Mouse (Mus musculus) embryonic facial prominence, embryonic 15.5 days (tissue): ENCODE data around the gene Krtap5-2. TPM values are rescaled to one million over a fixed set of nuclear protein-coding genes. Genes with fewer than 3 reads are reported as not detected.
"Not testable (repeated sequence)": the region's sequence is repeated elsewhere in the genome, so short reads cannot be mapped to it uniquely, and the experiment has no call there.

ENCODE experiments used
- ATAC-seq: fragments of 200-750 bp; cut with Nextera tagmentation; 2 replicates; pipeline ENCODE4 v1.8.0; 2017; ENCODE audit warnings: low read depth, moderate TSS enrichment; ENCODE audit not compliant: insufficient number of reproducible peaks, low FRiP score, low TSS enrichment
- H3K27ac ChIP-seq: fragments of 300-500 bp; sonication (generic); replicated peaks from 2 replicates; pipeline ENCODE4 v1.5.1; 2015; ENCODE audit warnings: mild to moderate bottlenecking, inconsistent platforms
- H3K27me3 ChIP-seq: fragments of 300-500 bp; sonication (generic); 2 replicates; pipeline ENCODE4 v1.6.1; 2015; ENCODE audit warnings: inconsistent platforms
- H3K36me3 ChIP-seq: fragments of 300-500 bp; sonication (generic); 2 replicates; pipeline ENCODE4 v1.6.1; 2015; ENCODE audit warnings: mild to moderate bottlenecking, inconsistent platforms
- H3K4me1 ChIP-seq: fragments of 300-500 bp; sonication (generic); 2 replicates; pipeline ENCODE4 v1.6.1; 2015; ENCODE audit warnings: inconsistent platforms
- H3K4me2 ChIP-seq: fragments of 300-500 bp; sonication (generic); replicated peaks from 2 replicates; pipeline ENCODE4 v1.6.1; 2015; ENCODE audit warnings: mild to moderate bottlenecking, inconsistent platforms
- H3K4me3 ChIP-seq: fragments of 300-500 bp; sonication (generic); replicated peaks from 2 replicates; pipeline ENCODE4 v1.5.1; 2015; ENCODE audit warnings: mild to moderate bottlenecking, inconsistent platforms
- H3K9ac ChIP-seq: fragments of 300-500 bp; sonication (generic); 2 replicates; pipeline ENCODE4 v1.6.1; 2015; ENCODE audit warnings: inconsistent platforms
- H3K9me3 ChIP-seq: fragments of 300-500 bp; sonication (generic); replicated peaks from 2 replicates; pipeline ENCODE4 v1.6.1; 2016; ENCODE audit warnings: inconsistent platforms
- WGBS: fragments of 180-500 bp; shearing (Covaris S2); methylation state at CpG from one replicate; pipeline ENCODE4 v1.1.7; 2015; 5-methylcytosine and 5-hydroxymethylcytosine counted together
- polyA plus RNA-seq: library from polyadenylated mRNA; unstranded; fragments of >200 nt; fragmentation: Nextera tagmentation; extraction: Ambion mirVana; gene quantifications from 2 replicates; pipeline ENCODE4 v1.2.1, GENCODE M21; 2015

Krtap5-2 gene
- polyA plus RNA-seq, 1 experiment from 2014 or later = 0.75 TPM

DNA sequence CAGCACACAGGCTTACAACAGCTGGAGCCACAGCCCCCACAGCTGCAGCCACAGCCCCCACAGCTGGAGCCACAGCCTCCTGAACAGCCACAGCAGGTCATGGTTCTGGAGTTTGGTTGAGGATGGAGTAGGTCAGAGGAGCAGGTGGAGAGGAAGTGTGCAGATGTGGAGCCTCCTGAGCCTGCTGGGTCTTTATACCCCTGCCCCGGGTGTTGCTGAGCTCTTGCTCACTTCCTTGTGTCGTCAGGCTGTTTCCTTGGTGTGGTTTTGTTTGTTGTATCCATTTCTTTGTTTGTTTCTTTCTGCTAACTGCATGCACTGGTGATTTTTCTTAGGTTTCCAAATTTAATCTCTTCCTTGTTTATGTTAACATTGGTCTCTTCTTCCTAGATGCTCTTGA, 39.9 kb downstream of the Krtap5-2 start, which contains the start of gene Gm39115:
Gene Gm39115 (minus strand): TSS at position 101 of the 400 bp plus-strand sequence.
- H3K9ac ChIP-seq, ATAC-seq, H3K4me2 ChIP-seq, H3K4me3 ChIP-seq, H3K27ac ChIP-seq, H3K36me3 ChIP-seq, H3K4me1 ChIP-seq, H3K27me3 ChIP-seq, H3K9me3 ChIP-seq: not testable (repeated sequence)
- WGBS = 46% methylated on average over 2 of the region's 2 CpGs

DNA sequence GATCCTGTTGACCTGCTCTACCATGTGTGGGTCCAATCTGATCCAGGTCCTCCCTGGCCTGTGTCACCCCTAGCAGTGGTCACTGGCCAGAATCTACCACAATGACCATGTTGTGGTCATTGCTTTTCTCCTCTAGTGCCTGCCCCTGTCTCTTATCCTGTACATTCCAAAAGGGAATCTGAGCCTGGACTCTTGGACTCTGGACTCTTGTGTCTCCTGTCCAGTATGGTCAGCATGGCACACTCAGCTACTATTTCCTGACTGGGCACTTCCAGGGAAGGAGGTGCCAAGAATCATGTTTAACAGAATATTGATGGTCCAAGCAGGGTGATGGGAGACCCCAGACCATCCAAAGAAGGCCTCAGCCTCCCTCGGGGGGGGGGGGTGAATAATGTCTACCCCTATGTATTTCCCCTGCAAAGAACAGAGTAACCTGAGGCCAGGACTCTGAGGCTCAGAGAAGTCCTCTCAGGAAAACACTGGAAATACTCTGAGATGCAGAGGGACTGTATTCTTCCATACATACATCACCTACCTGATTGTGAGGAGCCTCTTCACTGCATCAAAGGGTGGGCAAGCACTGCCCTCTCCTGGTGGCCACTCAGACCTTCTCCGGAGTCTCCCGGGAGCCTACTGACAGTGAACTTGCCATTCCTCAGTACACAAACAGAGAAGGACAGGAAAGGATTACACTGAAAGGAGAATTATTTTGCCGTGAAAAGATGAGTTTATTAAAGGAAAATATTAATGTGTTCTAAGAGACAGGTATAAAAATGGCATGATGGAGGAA, 41.4 kb downstream of the Krtap5-2 start:
- Histone ChIP-seq H3K4me3 (no peak overlapping the region), H3K9ac (no peak overlapping the region), H3K36me3 (no peaks in the 10 kb centered on the region), H3K4me1 (no peaks in the 10 kb centered on the region), H3K4me2 (no peak overlapping the region), H3K27ac (no peak overlapping the region), H3K27me3 (no peaks in the 10 kb centered on the region), H3K9me3 (no peaks in the 10 kb centered on the region)
- 57% methylated on average over 4 of the region's 4 CpGs for WGBS
- ATAC-seq = no peak

DNA sequence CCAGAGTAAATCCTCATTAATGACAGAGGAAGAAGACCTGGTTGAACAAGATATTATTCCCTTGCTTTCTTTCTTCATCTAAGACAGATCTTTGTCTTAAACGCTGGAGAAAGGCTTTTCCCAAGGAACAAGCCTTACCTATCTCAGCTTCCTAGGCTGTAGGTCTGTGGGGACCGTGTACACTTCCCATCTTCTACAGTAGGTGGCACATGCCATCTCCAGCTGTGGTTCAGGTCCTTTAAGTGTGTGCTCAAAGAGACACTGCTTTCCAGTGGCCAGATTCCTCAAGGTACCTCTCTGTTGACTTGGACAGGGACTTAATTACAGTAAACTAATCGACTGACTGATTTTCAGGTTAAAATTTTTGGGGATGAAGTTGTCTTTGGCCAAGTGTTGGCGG, 47.0 kb downstream of the Krtap5-2 start:
- Histone ChIP-seq H3K4me1 (no peaks in the 10 kb centered on the region), H3K4me2 (no peak overlapping the region), H3K4me3 (no peak overlapping the region), H3K27ac (no peak overlapping the region), H3K36me3 (no peaks in the 10 kb centered on the region), H3K9ac (no peak overlapping the region), H3K27me3 (peaks cover 4% of the 10 kb centered on the region; the same call in 1 of the 2 replicates), H3K9me3 (no peaks in the 10 kb centered on the region)
- no peak for ATAC-seq
- WGBS = 54% methylated on average over 4 of the region's 4 CpGs

Other genes with a start within 250 kb of the Krtap5-2 start
- gene Brsk2, start 226.3 kb downstream of the Krtap5-2 start, polyA plus RNA-seq = 1.2 and 1.7 TPM in 2 replicates
- 79.5 and 82.6 TPM in 2 replicates for gene Mob2, start 114.9 kb downstream of the Krtap5-2 start, polyA plus RNA-seq
- gene Dusp8, start 80.2 kb downstream of the Krtap5-2 start, polyA plus RNA-seq = 6.5 and 7.7 TPM in 2 replicates
- gene Gm45618, start 55.3 kb downstream of the Krtap5-2 start, polyA plus RNA-seq = 0.79 and 1.7 TPM in 2 replicates
- not detected in 2 replicates for gene Gm39115, start 40.0 kb downstream of the Krtap5-2 start, polyA plus RNA-seq
- 1.0 and 1.1 TPM in 2 replicates for gene Gm45337, start 31.4 kb downstream of the Krtap5-2 start, polyA plus RNA-seq
- gene Gm29735, start 18.9 kb downstream of the Krtap5-2 start, polyA plus RNA-seq = 0.77 and 0.79 TPM in 2 replicates
- 1.4 and 1.7 TPM in 2 replicates for gene Gm4553, start 10.3 kb downstream of the Krtap5-2 start, polyA plus RNA-seq
- 0.47 and 0.57 TPM in 2 replicates for gene Gm10153, start 14.4 kb upstream of the Krtap5-2 start, polyA plus RNA-seq
- 0.16 and 0.30 TPM in 2 replicates for gene Krtap5-3, start 25.4 kb upstream of the Krtap5-2 start, polyA plus RNA-seq
- 1.7 and 1.8 TPM in 2 replicates for gene Gm7579, start 35.9 kb upstream of the Krtap5-2 start, polyA plus RNA-seq
- 0.73 and 0.75 TPM in 2 replicates for gene Krtap5-5, start 54.0 kb upstream of the Krtap5-2 start, polyA plus RNA-seq
- gene Gm40460, start 65.1 kb upstream of the Krtap5-2 start, polyA plus RNA-seq = 0.40 and 1.0 TPM in 2 replicates
- gene Gm2431, start 82.3 kb upstream of the Krtap5-2 start, polyA plus RNA-seq = not detected in 2 replicates
- 0.31 TPM in 1 of 2 replicates, not detected in the other for gene Gm4559, start 98.4 kb upstream of the Krtap5-2 start, polyA plus RNA-seq
- 0.56 TPM in 1 of 2 replicates, not detected in the other for gene Krtap5-1, start 121.1 kb upstream of the Krtap5-2 start, polyA plus RNA-seq
- 0.21 and 0.37 TPM in 2 replicates for gene Krtap5-4, start 127.5 kb upstream of the Krtap5-2 start, polyA plus RNA-seq
- 7.5 and 7.8 TPM in 2 replicates for gene Ifitm10, start 197.7 kb upstream of the Krtap5-2 start, polyA plus RNA-seq
- not detected in 2 replicates for gene Gm49369, start 206.7 kb upstream of the Krtap5-2 start, polyA plus RNA-seq
- 374 and 387 TPM in 2 replicates for gene Ctsd, start 212.0 kb upstream of the Krtap5-2 start, polyA plus RNA-seq